Mouse (Mus musculus) gastrocnemius, postnatal 36 days (tissue): Measurements from ENCODE around the gene BC055324. TPM values are rescaled to one million over a fixed set of nuclear protein-coding genes. Genes with fewer than 3 reads are reported as not detected.

Experiments used
- total RNA-seq, 2 experiments: library from RNA; stranded (reverse); gene quantifications; 2 replicates each; pipeline ENCODE4 v1.2.3; 2021

Gene BC055324
- total RNA-seq, 2 experiments from 2014 or later = 0.18 to 0.20 TPM

Other genes with a start within 250 kb of the BC055324 start
- gene Kifap3, start 215.2 kb downstream of the BC055324 start, total RNA-seq = 10 to 100 TPM; 15.8 to 16.9 TPM
- gene Scyl3, start 65.7 kb downstream of the BC055324 start, total RNA-seq = 1 to 10 TPM; 4.7 to 4.9 TPM
- 1 to 10 TPM; 2.0 to 3.1 TPM for gene Mettl18, start 93 bp upstream of the BC055324 start, total RNA-seq
- not detected for gene Sele, start 53.4 kb upstream of the BC055324 start, total RNA-seq
- gene Sell, start 67.2 kb upstream of the BC055324 start, total RNA-seq = under 1 TPM; 0.12 to 0.41 TPM
- gene Selp, start 120.5 kb upstream of the BC055324 start, total RNA-seq = under 1 TPM; 0.38 to 0.67 TPM
- under 1 TPM; 0.12 to 0.28 TPM for gene F5, start 157.0 kb upstream of the BC055324 start, total RNA-seq